Mouse (Mus musculus) kidney, postnatal 0 days (tissue): ENCODE measurements at regions not wholly inside any gene's neighbourhood (a gene's known extent, or its start where the extent isn't known, plus 50 kb on each side); places are given as distances from the start of the nearest gene placed in this dataset.

ENCODE experiments used
- ATAC-seq: fragments of 200-750 bp; cut with Nextera tagmentation; replicated peaks from 2 replicates; pipeline ENCODE4 v1.8.0; 2017; ENCODE audit warnings: low read depth, moderate number of reproducible peaks, moderate TSS enrichment, moderate library complexity; ENCODE audit not compliant: low FRiP score
- DNase-seq: peaks from one replicate; pipeline ENCODE4 v3.0.0-alpha.2; 2016; ENCODE audit warnings: low spot score
- H3K27ac ChIP-seq: fragments of 300-500 bp; sonication (generic); 2 replicates; pipeline ENCODE4 v1.5.1; 2014; ENCODE audit warnings: mild to moderate bottlenecking
- H3K27me3 ChIP-seq: fragments of 300-500 bp; sonication (generic); 2 replicates; pipeline ENCODE4 v1.6.1; 2014; ENCODE audit warnings: low read length, mixed read lengths; ENCODE audit not compliant: insufficient read depth
- H3K36me3 ChIP-seq: fragments of 300-500 bp; sonication (generic); 2 replicates; pipeline ENCODE4 v1.6.1; 2014; ENCODE audit warnings: low read length, mixed read lengths; ENCODE audit not compliant: insufficient read depth
- H3K4me1 ChIP-seq: fragments of 300-500 bp; sonication (generic); replicated peaks from 2 replicates; pipeline ENCODE4 v1.6.1; 2014; ENCODE audit warnings: antibody characterized with exemption, low read length, mixed read lengths; ENCODE audit not compliant: insufficient read depth
- H3K4me2 ChIP-seq: fragments of 300-500 bp; sonication (generic); 2 replicates; pipeline ENCODE4 v1.6.1; 2014; ENCODE audit warnings: mild to moderate bottlenecking, low read length, moderate library complexity, mixed read lengths
- H3K4me3 ChIP-seq: fragments of 300-500 bp; sonication (generic); replicated peaks from 2 replicates; pipeline ENCODE4 v1.5.1; 2014; ENCODE audit warnings: low read depth, low read length
- H3K9ac ChIP-seq: fragments of 300-500 bp; sonication (generic); 2 replicates; pipeline ENCODE4 v1.6.1; 2014; ENCODE audit warnings: low read depth, low read length
- H3K9me3 ChIP-seq: fragments of 300-500 bp; sonication (generic); replicated peaks from 2 replicates; pipeline ENCODE4 v1.6.1; 2016; ENCODE audit warnings: low read length, inconsistent platforms, mixed read lengths
- CTCF ChIP-seq: IDR thresholded peaks from 2 replicates; pipeline ENCODE4 v1.5.1; 2016; ENCODE audit warnings: antibody characterized with exemption, low read depth, mild to moderate bottlenecking, moderate library complexity
- WGBS: fragments of 180-500 bp; shearing (Covaris S2); extraction: QIAGEN DNeasy Blood & Tissue Kit; methylation state at CpG from one replicate; pipeline ENCODE4 v1.1.7; 2014; 5-methylcytosine and 5-hydroxymethylcytosine counted together

GRCm38 (mm10) chr8:88914190-88914589, 129.8 kb downstream of the Sall1 start:
- peak; percentile 10 for DNase-seq
- 59% methylated on average over 6 of the region's 6 CpGs for WGBS
- H3K4me1 ChIP-seq = no peaks in the 10 kb centered on the region

GRCm38 (mm10) chr8:88906244-88906643, 137.7 kb downstream of the Sall1 start:
- Histone ChIP-seq H3K9me3 (no peaks in the 10 kb centered on the region), H3K4me2 (no peak overlapping the region), H3K27ac (no peak overlapping the region), H3K4me3 (no peak overlapping the region), H3K9ac (no peak overlapping the region), H3K36me3 (no peaks in the 10 kb centered on the region), H3K4me1 (no peaks in the 10 kb centered on the region; the same call in 1 of the 2 replicates), H3K27me3 (no peaks in the 10 kb centered on the region)
- ATAC-seq = no peak
- DNase-seq = peak; percentile 10
- peak; percentile 64 for TF ChIP-seq CTCF
- WGBS = 78% methylated on average over 6 of the region's 6 CpGs

More at GRCm38 (mm10) chr8:88914190-88914589, 129.8 kb downstream of the Sall1 start:
- H3K4me2 ChIP-seq = no peak overlapping the region
- H3K9me3 ChIP-seq = no peaks in the 10 kb centered on the region
- no peak overlapping the region for H3K27ac ChIP-seq
- no peaks in the 10 kb centered on the region for H3K27me3 ChIP-seq
- no peaks in the 10 kb centered on the region for H3K36me3 ChIP-seq
- H3K4me3 ChIP-seq = no peak overlapping the region
- H3K9ac ChIP-seq = no peak overlapping the region
- TF ChIP-seq CTCF = no peak
- no peak for ATAC-seq

- ATAC-seq = no peak
- H3K4me2 ChIP-seq = no peak overlapping the region
- no peaks in the 10 kb centered on the region; the same call in 1 of the 2 replicates for H3K4me1 ChIP-seq
- no peak overlapping the region for H3K27ac ChIP-seq
- H3K27me3 ChIP-seq = no peaks in the 10 kb centered on the region
- no peak overlapping the region for H3K9ac ChIP-seq
- no peaks in the 10 kb centered on the region for H3K36me3 ChIP-seq
- 27% methylated on average over 12 of the region's 12 CpGs for WGBS
- H3K9me3 ChIP-seq = no peaks in the 10 kb centered on the region
- DNase-seq = no peak
- no peak overlapping the region for H3K4me3 ChIP-seq
- no peak for TF ChIP-seq CTCF
These were observed 140.9 kb downstream of the Sall1 start for GRCm38 (mm10) chr8:88903094-88903493.

- no peaks in the 10 kb centered on the region for H3K9me3 ChIP-seq
- no peak overlapping the region for H3K4me3 ChIP-seq
- DNase-seq (no peak), ATAC-seq (no peak)
- H3K36me3 ChIP-seq = no peaks in the 10 kb centered on the region
- WGBS = 85% methylated on average over 15 of the region's 15 CpGs
- H3K9ac ChIP-seq = no peak overlapping the region
- H3K27me3 ChIP-seq = no peaks in the 10 kb centered on the region
- H3K4me1 ChIP-seq = no peaks in the 10 kb centered on the region
- TF ChIP-seq CTCF = no peak
- H3K27ac ChIP-seq = no peak overlapping the region
- H3K4me2 ChIP-seq = no peak overlapping the region
These were observed 160.1 kb downstream of the Sall1 start for GRCm38 (mm10) chr8:88883751-88884390.

GRCm38 (mm10) chr8:88879857-88880256, 164.1 kb downstream of the Sall1 start:
- H3K9ac ChIP-seq = no peak overlapping the region
- ATAC-seq = no peak
- no peaks in the 10 kb centered on the region for H3K4me1 ChIP-seq
- 38% methylated on average over 7 of the region's 7 CpGs for WGBS
- no peak overlapping the region for H3K4me3 ChIP-seq
- H3K27ac ChIP-seq = no peak overlapping the region
- H3K27me3 ChIP-seq = no peaks in the 10 kb centered on the region
- H3K4me2 ChIP-seq = no peak overlapping the region
- no peak for TF ChIP-seq CTCF
- no peaks in the 10 kb centered on the region for H3K9me3 ChIP-seq
- DNase-seq = peak; percentile 58
- no peaks in the 10 kb centered on the region for H3K36me3 ChIP-seq

- no peaks in the 10 kb centered on the region for H3K9me3 ChIP-seq
- H3K27ac ChIP-seq = no peak overlapping the region
- no peak overlapping the region for H3K9ac ChIP-seq
- no peak overlapping the region for H3K4me3 ChIP-seq
- WGBS = 28% methylated on average over 10 of the region's 10 CpGs
- no peaks in the 10 kb centered on the region for H3K36me3 ChIP-seq
- no peaks in the 10 kb centered on the region for H3K27me3 ChIP-seq
- no peaks in the 10 kb centered on the region for H3K4me1 ChIP-seq
- peak; percentile 60 for DNase-seq
- ATAC-seq = no peak
- no peak for TF ChIP-seq CTCF
- no peak overlapping the region for H3K4me2 ChIP-seq
These were observed 166.0 kb downstream of the Sall1 start for GRCm38 (mm10) chr8:88877921-88878320.
